Mouse (Mus musculus) testis, adult 2 months (tissue): Measurements from ENCODE around the gene Slc39a2.
"Not testable (repeated sequence)": the region's sequence is repeated elsewhere in the genome, so short reads cannot be mapped to it uniquely, and the experiment has no call there.

ENCODE experiments used
- CTCF ChIP-seq: fragments of 200-500 bp; IDR thresholded peaks from 2 replicates; pipeline ENCODE4 v1.5.1; 2012; ENCODE audit warnings: low read depth, mild to moderate bottlenecking, inconsistent platforms, low read length, moderate library complexity; ENCODE audit not compliant: control insufficient read depth, insufficient read depth, insufficient replicate concordance
- POLR2A ChIP-seq: fragments of 200-500 bp; IDR thresholded peaks from 2 replicates; pipeline ENCODE4 v1.6.1; 2012; ENCODE audit warnings: low read depth, mild to moderate bottlenecking, inconsistent platforms, low read length, moderate library complexity; ENCODE audit not compliant: control insufficient read depth

GRCm38 (mm10) chr14:51926930-51927329 lies 34.2 kb downstream of the Slc39a2 start:
- not testable (repeated sequence) for TF ChIP-seq CTCF, POLR2A
